Mouse (Mus musculus) testis, adult 2 months (tissue): ENCODE data around the gene Ccna1.

ENCODE experiments used
- CTCF ChIP-seq: fragments of 200-500 bp; IDR thresholded peaks from 2 replicates; pipeline ENCODE4 v1.5.1; 2012; ENCODE audit warnings: low read depth, mild to moderate bottlenecking, inconsistent platforms, low read length, moderate library complexity; ENCODE audit not compliant: control insufficient read depth, insufficient read depth, insufficient replicate concordance
- POLR2A ChIP-seq: fragments of 200-500 bp; IDR thresholded peaks from 2 replicates; pipeline ENCODE4 v1.6.1; 2012; ENCODE audit warnings: low read depth, mild to moderate bottlenecking, inconsistent platforms, low read length, moderate library complexity; ENCODE audit not compliant: control insufficient read depth

- no peak for TF ChIP-seq POLR2A
- no peak for TF ChIP-seq CTCF
These were observed 24.3 kb upstream of the Ccna1 start for GRCm38 (mm10) chr3:55079619-55080018.
